Mouse (Mus musculus): ENCODE measurements at regions not wholly inside any gene's neighbourhood (a gene's known extent, or its start where the extent isn't known, plus 50 kb on each side); places are given as distances from the start of the nearest gene placed in this dataset.

DNA sequence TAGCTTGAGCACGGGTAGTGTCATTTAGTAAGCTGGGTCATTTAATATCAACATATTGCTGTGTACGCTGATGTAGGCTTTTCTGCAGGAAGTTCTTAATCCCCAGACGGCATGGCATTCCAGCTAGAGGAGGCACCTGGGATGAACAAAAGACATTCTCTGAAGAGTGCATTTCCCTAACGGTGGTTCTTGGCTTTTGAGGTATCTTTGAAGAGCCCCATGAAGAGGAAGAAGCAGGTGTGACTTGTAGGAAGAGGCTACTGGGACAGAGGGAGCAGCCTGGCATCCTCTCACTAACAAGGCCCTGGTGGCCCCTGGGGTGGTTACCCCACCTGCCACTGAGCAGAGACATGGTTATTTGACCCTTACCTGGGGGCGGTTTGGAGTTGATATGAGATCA lies 457.7 kb downstream of the Rnf144b start:
- Histone ChIP-seq H3K9me3 (ENCODE audit: control insufficient read depth, low read length) (no peaks in the 10 kb centered on the region), H3K4me1 (ENCODE audit: control insufficient read depth, insufficient read depth, low read length) (no peaks in the 10 kb centered on the region), H3K36me3 (ENCODE audit: control insufficient read depth, insufficient read depth, low read length) (no peaks in the 10 kb centered on the region), H3K4me3 (ENCODE audit: low read length) (no peak overlapping the region), H3K4me2 (replicated peaks; ENCODE audit: low read depth, low read length) (no peak overlapping the region), H3K9ac (ENCODE audit: low read depth, low read length) (no peak overlapping the region), H3K27me3 (ENCODE audit: control insufficient read depth, insufficient read depth, low read length) (no peaks in the 10 kb centered on the region), H3K27ac (ENCODE audit: low read depth, low read length) (no peak overlapping the region)
- ATAC-seq (ENCODE audit: low FRiP score, low TSS enrichment), result no peak
- WGBS, result 89% methylated on average over 5 of the region's 5 CpGs

GRCm38 (mm10) chr13:47585158-47585557 lies 462.7 kb downstream of the Rnf144b start:
- WGBS, result 64% methylated on average over 1 of the region's 1 CpGs

GRCm38 (mm10) chr13:47602646-47603045 lies 480.2 kb downstream of the Rnf144b start:
- H3K4me2 ChIP-seq (replicated peaks; ENCODE audit: low read depth, low read length), result no peak overlapping the region
- no peak overlapping the region for H3K4me3 ChIP-seq (ENCODE audit: low read length)
- WGBS, result 71% methylated on average over 1 of the region's 1 CpGs
- H3K27me3 ChIP-seq (ENCODE audit: control insufficient read depth, insufficient read depth, low read length), result no peaks in the 10 kb centered on the region
- no peaks in the 10 kb centered on the region for H3K9me3 ChIP-seq (ENCODE audit: control insufficient read depth, low read length)
- no peak for ATAC-seq (ENCODE audit: low FRiP score, low TSS enrichment)
- no peak overlapping the region for H3K27ac ChIP-seq (ENCODE audit: low read depth, low read length)
- H3K9ac ChIP-seq (ENCODE audit: low read depth, low read length), result no peak overlapping the region
- H3K36me3 ChIP-seq (ENCODE audit: control insufficient read depth, insufficient read depth, low read length), result no peaks in the 10 kb centered on the region
- H3K4me1 ChIP-seq (ENCODE audit: control insufficient read depth, insufficient read depth, low read length), result no peaks in the 10 kb centered on the region

More at GRCm38 (mm10) chr13:47585158-47585557, 462.7 kb downstream of the Rnf144b start:
- H3K36me3 ChIP-seq (ENCODE audit: control insufficient read depth, insufficient read depth, low read length), result no peaks in the 10 kb centered on the region
- H3K4me1 ChIP-seq (ENCODE audit: control insufficient read depth, insufficient read depth, low read length), result no peaks in the 10 kb centered on the region
- no peak overlapping the region for H3K27ac ChIP-seq (ENCODE audit: low read depth, low read length)
- H3K9me3 ChIP-seq (ENCODE audit: control insufficient read depth, low read length), result no peaks in the 10 kb centered on the region
- no peaks in the 10 kb centered on the region for H3K27me3 ChIP-seq (ENCODE audit: control insufficient read depth, insufficient read depth, low read length)
- ATAC-seq (ENCODE audit: low FRiP score, low TSS enrichment), result no peak
- H3K9ac ChIP-seq (ENCODE audit: low read depth, low read length), result no peak overlapping the region
- H3K4me2 ChIP-seq (replicated peaks; ENCODE audit: low read depth, low read length), result no peak overlapping the region
- no peak overlapping the region for H3K4me3 ChIP-seq (ENCODE audit: low read length)

DNA sequence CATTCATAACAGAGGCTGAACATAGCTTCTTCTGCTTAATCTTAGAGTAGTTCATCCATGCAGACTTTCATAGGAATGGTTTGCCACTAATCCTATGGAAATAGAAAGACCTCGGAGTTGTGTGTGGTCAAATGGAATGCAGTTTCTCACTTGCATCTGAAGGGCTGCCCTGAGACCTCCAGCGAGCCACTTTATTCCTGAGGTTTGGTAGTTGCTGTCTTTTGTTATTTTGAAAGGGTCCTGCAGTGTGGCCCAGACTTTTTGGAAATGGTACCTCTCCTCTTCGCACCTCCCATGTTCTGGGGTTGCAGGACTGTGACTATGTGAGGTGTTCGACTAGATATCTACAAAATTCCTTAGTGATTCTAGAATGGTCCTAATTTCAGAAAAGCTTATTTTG lies 489.0 kb downstream of the Rnf144b start:
- Histone ChIP-seq H3K9ac (ENCODE audit: low read depth, low read length) (no peak overlapping the region), H3K4me2 (replicated peaks; ENCODE audit: low read depth, low read length) (no peak overlapping the region), H3K9me3 (ENCODE audit: control insufficient read depth, low read length) (no peaks in the 10 kb centered on the region), H3K27ac (ENCODE audit: low read depth, low read length) (no peak overlapping the region), H3K36me3 (ENCODE audit: control insufficient read depth, insufficient read depth, low read length) (no peaks in the 10 kb centered on the region), H3K4me3 (ENCODE audit: low read length) (no peak overlapping the region), H3K4me1 (ENCODE audit: control insufficient read depth, insufficient read depth, low read length) (no peaks in the 10 kb centered on the region), H3K27me3 (ENCODE audit: control insufficient read depth, insufficient read depth, low read length) (no peaks in the 10 kb centered on the region)
- no peak for ATAC-seq (ENCODE audit: low FRiP score, low TSS enrichment)
- WGBS, result 92% methylated on average over 4 of the region's 4 CpGs

- Histone ChIP-seq H3K4me3 (ENCODE audit: low read length) (no peak overlapping the region), H3K4me2 (replicated peaks; ENCODE audit: low read depth, low read length) (no peak overlapping the region), H3K9ac (ENCODE audit: low read depth, low read length) (no peak overlapping the region), H3K4me1 (ENCODE audit: control insufficient read depth, insufficient read depth, low read length) (no peaks in the 10 kb centered on the region), H3K36me3 (ENCODE audit: control insufficient read depth, insufficient read depth, low read length) (no peaks in the 10 kb centered on the region), H3K9me3 (ENCODE audit: control insufficient read depth, low read length) (no peaks in the 10 kb centered on the region), H3K27me3 (ENCODE audit: control insufficient read depth, insufficient read depth, low read length) (no peaks in the 10 kb centered on the region), H3K27ac (ENCODE audit: low read depth, low read length) (no peak overlapping the region)
- ATAC-seq (ENCODE audit: low FRiP score, low TSS enrichment), result no peak
- 72% methylated on average over 8 of the region's 8 CpGs for WGBS
Measured at GRCm38 (mm10) chr13:47636511-47637103, 514.2 kb downstream of the Rnf144b start.

DNA sequence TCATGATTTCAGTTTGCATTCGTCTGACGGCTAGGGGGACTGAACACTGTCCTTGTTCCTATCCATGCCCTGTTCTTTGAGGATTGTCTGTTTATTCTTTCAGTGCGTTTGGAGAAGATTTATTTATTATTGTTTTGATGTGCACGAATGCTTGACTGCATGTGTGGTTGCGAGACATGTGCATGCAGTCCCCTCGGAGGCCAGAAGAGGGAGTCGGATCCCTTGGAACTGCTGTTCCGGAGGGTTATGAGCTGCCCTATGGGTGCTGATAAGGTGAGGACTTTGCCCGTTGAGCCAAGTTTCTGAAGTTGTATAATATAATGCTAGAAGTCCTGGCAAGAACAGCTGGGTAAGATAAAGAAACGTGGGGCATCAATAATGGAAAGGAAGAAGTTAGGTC lies 519.9 kb downstream of the Rnf144b start:
- Histone ChIP-seq H3K36me3 (ENCODE audit: control insufficient read depth, insufficient read depth, low read length) (no peaks in the 10 kb centered on the region), H3K9me3 (ENCODE audit: control insufficient read depth, low read length) (no peaks in the 10 kb centered on the region), H3K9ac (ENCODE audit: low read depth, low read length) (no peak overlapping the region), H3K27ac (ENCODE audit: low read depth, low read length) (no peak overlapping the region), H3K4me1 (ENCODE audit: control insufficient read depth, insufficient read depth, low read length) (no peaks in the 10 kb centered on the region), H3K4me3 (ENCODE audit: low read length) (no peak overlapping the region), H3K4me2 (replicated peaks; ENCODE audit: low read depth, low read length) (no peak overlapping the region), H3K27me3 (ENCODE audit: control insufficient read depth, insufficient read depth, low read length) (no peaks in the 10 kb centered on the region)
- 89% methylated on average over 10 of the region's 10 CpGs for WGBS
- no peak for ATAC-seq (ENCODE audit: low FRiP score, low TSS enrichment)

- Histone ChIP-seq H3K4me2 (replicated peaks; ENCODE audit: low read depth, low read length) (no peak overlapping the region), H3K27ac (ENCODE audit: low read depth, low read length) (no peak overlapping the region), H3K4me3 (ENCODE audit: low read length) (no peak overlapping the region), H3K4me1 (ENCODE audit: control insufficient read depth, insufficient read depth, low read length) (no peaks in the 10 kb centered on the region), H3K36me3 (ENCODE audit: control insufficient read depth, insufficient read depth, low read length) (no peaks in the 10 kb centered on the region), H3K9ac (ENCODE audit: low read depth, low read length) (no peak overlapping the region), H3K9me3 (ENCODE audit: control insufficient read depth, low read length) (no peaks in the 10 kb centered on the region), H3K27me3 (ENCODE audit: control insufficient read depth, insufficient read depth, low read length) (no peaks in the 10 kb centered on the region)
- WGBS, result 52% methylated on average over 10 of the region's 10 CpGs
- ATAC-seq (ENCODE audit: low FRiP score, low TSS enrichment), result no peak
Measured at GRCm38 (mm10) chr13:47645081-47645480, 522.6 kb downstream of the Rnf144b start.

DNA sequence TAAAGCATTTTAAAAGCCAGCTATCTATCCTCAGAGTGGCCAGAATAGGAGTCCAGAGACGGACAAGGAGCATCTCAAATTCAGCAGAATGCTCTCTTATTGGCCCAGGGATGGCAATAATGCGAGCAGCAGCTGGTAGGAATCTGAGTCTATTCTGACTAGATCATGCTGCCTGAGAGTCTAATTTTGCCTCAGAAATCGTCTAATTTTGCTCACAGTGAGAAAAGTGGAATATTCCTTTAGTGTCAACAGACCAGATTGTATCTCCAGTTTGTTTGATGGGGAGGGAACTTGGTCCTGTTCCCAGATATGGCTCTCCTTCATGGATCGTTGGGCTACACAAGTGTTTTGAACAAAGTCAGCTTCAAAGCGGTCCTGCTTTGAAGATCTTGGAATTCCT lies 525.2 kb downstream of the Rnf144b start:
- Histone ChIP-seq H3K4me1 (ENCODE audit: control insufficient read depth, insufficient read depth, low read length) (no peaks in the 10 kb centered on the region), H3K27me3 (ENCODE audit: control insufficient read depth, insufficient read depth, low read length) (no peaks in the 10 kb centered on the region), H3K4me3 (ENCODE audit: low read length) (no peak overlapping the region), H3K4me2 (replicated peaks; ENCODE audit: low read depth, low read length) (no peak overlapping the region), H3K9me3 (ENCODE audit: control insufficient read depth, low read length) (no peaks in the 10 kb centered on the region), H3K36me3 (ENCODE audit: control insufficient read depth, insufficient read depth, low read length) (no peaks in the 10 kb centered on the region), H3K9ac (ENCODE audit: low read depth, low read length) (no peak overlapping the region), H3K27ac (ENCODE audit: low read depth, low read length) (no peak overlapping the region)
- no peak for ATAC-seq (ENCODE audit: low FRiP score, low TSS enrichment)
- WGBS, result 44% methylated on average over 5 of the region's 5 CpGs

GRCm38 (mm10) chr13:47650093-47650492 lies 527.6 kb downstream of the Rnf144b start:
- Histone ChIP-seq H3K36me3 (ENCODE audit: control insufficient read depth, insufficient read depth, low read length) (no peaks in the 10 kb centered on the region), H3K4me2 (replicated peaks; ENCODE audit: low read depth, low read length) (no peak overlapping the region), H3K4me1 (ENCODE audit: control insufficient read depth, insufficient read depth, low read length) (no peaks in the 10 kb centered on the region), H3K27me3 (ENCODE audit: control insufficient read depth, insufficient read depth, low read length) (no peaks in the 10 kb centered on the region), H3K9ac (ENCODE audit: low read depth, low read length) (no peak overlapping the region), H3K9me3 (ENCODE audit: control insufficient read depth, low read length) (no peaks in the 10 kb centered on the region), H3K4me3 (ENCODE audit: low read length) (no peak overlapping the region), H3K27ac (ENCODE audit: low read depth, low read length) (no peak overlapping the region)
- 77% methylated on average over 13 of the region's 13 CpGs for WGBS
- no peak for ATAC-seq (ENCODE audit: low FRiP score, low TSS enrichment)

Data from kidney, embryonic 14.5 days (tissue).